Mouse (Mus musculus) thymus, postnatal 25 days (tissue): ENCODE data around the gene Sema5a.

Experiments
- DNase-seq: peaks from one replicate; pipeline ENCODE4 v3.0.0; 2022

The Sema5a gene

GRCm38 (mm10) chr15:32257340-32257739, 12.7 kb downstream of the Sema5a start:
- DNase-seq = no peak

GRCm38 (mm10) chr15:32257886-32258319, 13.3 kb downstream of the Sema5a start:
- no peak for DNase-seq

GRCm38 (mm10) chr15:32259362-32260096, 14.9 kb downstream of the Sema5a start:
- DNase-seq = no peak

GRCm38 (mm10) chr15:32260942-32261341, 16.3 kb downstream of the Sema5a start:
- DNase-seq = no peak

GRCm38 (mm10) chr15:32263651-32264050, 19.0 kb downstream of the Sema5a start:
- no peak for DNase-seq

- no peak for DNase-seq
Measured at GRCm38 (mm10) chr15:32264822-32265377, 20.3 kb downstream of the Sema5a start.

GRCm38 (mm10) chr15:32265378-32265934, 20.8 kb downstream of the Sema5a start:
- DNase-seq = no peak

GRCm38 (mm10) chr15:32266122-32266820, 21.7 kb downstream of the Sema5a start:
- DNase-seq = no peak

- DNase-seq = no peak
Measured at GRCm38 (mm10) chr15:32270106-32270505, 25.5 kb downstream of the Sema5a start.

GRCm38 (mm10) chr15:32273925-32274324, 29.3 kb downstream of the Sema5a start:
- DNase-seq = no peak

GRCm38 (mm10) chr15:32275020-32275419, 30.4 kb downstream of the Sema5a start:
- no peak for DNase-seq

GRCm38 (mm10) chr15:32278600-32278999, 34.0 kb downstream of the Sema5a start:
- no peak for DNase-seq

GRCm38 (mm10) chr15:32281374-32281773, 36.8 kb downstream of the Sema5a start:
- no peak for DNase-seq

- no peak for DNase-seq
Measured at GRCm38 (mm10) chr15:32284688-32285087, 40.1 kb downstream of the Sema5a start.

- DNase-seq = no peak
Measured at GRCm38 (mm10) chr15:32286296-32286695, 41.7 kb downstream of the Sema5a start.

- DNase-seq = no peak
Measured at GRCm38 (mm10) chr15:32288480-32288879, 43.9 kb downstream of the Sema5a start.

GRCm38 (mm10) chr15:32291000-32291399, 46.4 kb downstream of the Sema5a start:
- no peak for DNase-seq

- DNase-seq = no peak
Measured at GRCm38 (mm10) chr15:32296523-32296922, 51.9 kb downstream of the Sema5a start.

GRCm38 (mm10) chr15:32297266-32297665, 52.7 kb downstream of the Sema5a start:
- DNase-seq = no peak

- DNase-seq = no peak
Measured at GRCm38 (mm10) chr15:32298525-32298924, 53.9 kb downstream of the Sema5a start.

- DNase-seq = no peak
Measured at GRCm38 (mm10) chr15:32300991-32301390, 56.4 kb downstream of the Sema5a start.

- no peak for DNase-seq
Measured at GRCm38 (mm10) chr15:32306557-32307243, 62.1 kb downstream of the Sema5a start.

GRCm38 (mm10) chr15:32310834-32311233, 66.2 kb downstream of the Sema5a start:
- DNase-seq = no peak
